Mouse (Mus musculus) layer of hippocampus, adult 9-10 months (tissue): ENCODE results near the gene Hoxa7.

Experiments
- DNase-seq: peaks from one replicate; pipeline ENCODE4 v3.0.0; 2022; ENCODE audit warnings: low spot score

Hoxa7 gene

GRCm38 (mm10) chr6:52212556-52213118 lies 9.0 kb downstream of the Hoxa7 start:
- no peak for DNase-seq

GRCm38 (mm10) chr6:52211961-52212360 lies 9.7 kb downstream of the Hoxa7 start:
- no peak for DNase-seq

GRCm38 (mm10) chr6:52211170-52211935 lies 10.3 kb downstream of the Hoxa7 start:
- DNase-seq, result no peak

- no peak for DNase-seq
Observed at GRCm38 (mm10) chr6:52209685-52210046, 12.0 kb downstream of the Hoxa7 start.

GRCm38 (mm10) chr6:52208868-52209684 lies 12.6 kb downstream of the Hoxa7 start:
- DNase-seq, result no peak

- no peak for DNase-seq
Observed at GRCm38 (mm10) chr6:52208072-52208867, 13.4 kb downstream of the Hoxa7 start, which contains the start of gene Hoxa6. Gene Hoxa6 (minus strand): TSS chr6:52208722.

- no peak for DNase-seq
Observed at GRCm38 (mm10) chr6:52207684-52207976, 14.0 kb downstream of the Hoxa7 start.

GRCm38 (mm10) chr6:52206882-52207683 lies 14.6 kb downstream of the Hoxa7 start:
- DNase-seq, result no peak

- no peak for DNase-seq
Observed at GRCm38 (mm10) chr6:52205638-52206621, 15.7 kb downstream of the Hoxa7 start.

GRCm38 (mm10) chr6:52205221-52205620 lies 16.4 kb downstream of the Hoxa7 start:
- DNase-seq, result no peak

- DNase-seq, result no peak
Observed at GRCm38 (mm10) chr6:52204050-52204752, 17.5 kb downstream of the Hoxa7 start, which contains the start of gene Hoxa5. Gene Hoxa5 (minus strand): TSS chr6:52204587.

GRCm38 (mm10) chr6:52203371-52204049 lies 18.1 kb downstream of the Hoxa7 start:
- DNase-seq, result no peak

GRCm38 (mm10) chr6:52203121-52203370 lies 18.6 kb downstream of the Hoxa7 start:
- DNase-seq, result no peak

GRCm38 (mm10) chr6:52202362-52203120 lies 19.1 kb downstream of the Hoxa7 start:
- DNase-seq, result no peak

GRCm38 (mm10) chr6:52201269-52201668 lies 20.4 kb downstream of the Hoxa7 start:
- no peak for DNase-seq

GRCm38 (mm10) chr6:52200751-52201250 lies 20.9 kb downstream of the Hoxa7 start:
- DNase-seq, result no peak

GRCm38 (mm10) chr6:52200073-52200750 lies 21.4 kb downstream of the Hoxa7 start:
- DNase-seq, result no peak

- DNase-seq, result no peak
Observed at GRCm38 (mm10) chr6:52197271-52197670, 24.4 kb downstream of the Hoxa7 start.
